Mouse (Mus musculus): Measurements from ENCODE around the gene Cd151. TPM values are rescaled to one million over a fixed set of nuclear protein-coding genes. Genes with fewer than 3 reads are reported as not detected.

Gene Cd151
- total and polyA plus RNA-seq, 2 experiments = 51.9 to 103 TPM

DNA sequence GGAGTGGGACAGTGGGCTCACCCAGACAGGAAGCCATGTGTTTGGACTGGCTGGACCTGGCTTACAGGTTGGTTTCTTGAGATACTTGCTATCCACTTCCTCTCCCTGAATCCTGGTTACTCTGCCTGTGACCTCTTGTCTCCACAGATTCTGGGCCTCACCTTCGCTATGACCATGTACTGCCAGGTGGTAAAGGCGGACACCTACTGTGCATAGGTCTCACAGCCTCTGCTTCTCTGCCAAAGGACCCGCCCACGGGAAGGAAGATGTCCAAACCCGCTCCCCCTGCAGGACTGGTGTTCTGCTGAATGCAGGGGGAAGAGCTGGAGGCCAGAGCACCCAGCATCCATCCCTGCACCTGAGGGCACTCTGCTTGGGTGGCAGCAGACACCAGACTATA, 25.5 kb downstream of the Cd151 start:
- no peak overlapping the region for H3K4me3 ChIP-seq (ENCODE audit: insufficient read depth, low read depth, low read length)
- no peak for DNase-seq (ENCODE audit: extremely low read depth, low read depth, low spot score)
- H3K9ac ChIP-seq (ENCODE audit: low read depth, low read length) = no peak overlapping the region
- H3K79me2 ChIP-seq (ENCODE audit: control insufficient read depth, insufficient read depth, low read length) = no peaks in the 10 kb centered on the region
- no peaks in the 10 kb centered on the region for H3K27me3 ChIP-seq (ENCODE audit: control insufficient read depth, insufficient read depth, low read length)
- no peak overlapping the region for H3K27ac ChIP-seq (replicated peaks; ENCODE audit: insufficient read depth, low read depth, low read length)
- TF ChIP-seq CTCF (IDR thresholded peaks at IDR 0.05; ENCODE audit: low read depth, low read length) = no peak
- TF ChIP-seq POLR2A (IDR thresholded peaks at IDR 0.05; ENCODE audit: extremely low read depth, insufficient read depth, low read length) = no peak
- H3K36me3 ChIP-seq (ENCODE audit: control insufficient read depth, insufficient read depth, low read length) = peaks cover 19% of the 10 kb centered on the region; the same call in 1 of the 2 replicates
- H3K4me1 ChIP-seq (ENCODE audit: control insufficient read depth, insufficient read depth, low read length) = no peaks in the 10 kb centered on the region
- 81% methylated on average over 5 of the region's 5 CpGs for WGBS

DNA sequence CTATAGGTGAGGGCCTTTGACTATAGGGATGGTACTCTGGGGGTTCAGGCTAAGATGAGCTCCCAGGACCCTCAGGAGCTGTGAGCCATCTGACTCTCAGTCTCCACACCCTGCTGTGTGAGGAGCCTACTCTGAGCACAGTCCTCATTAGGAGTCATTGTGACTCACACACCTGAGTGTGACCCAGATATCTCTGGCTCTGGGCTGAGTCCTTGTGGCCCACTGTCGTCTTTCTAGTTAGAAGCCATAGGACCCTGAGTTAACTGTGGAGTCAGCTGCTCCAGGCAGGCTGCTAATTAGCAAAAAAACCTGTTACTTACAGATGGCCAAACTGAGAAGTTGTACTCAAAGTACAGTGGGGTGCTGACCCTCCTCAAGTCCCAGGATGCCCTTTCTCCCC, 26.5 kb downstream of the Cd151 start:
- 81% methylated on average over 1 of the region's 1 CpGs for WGBS

GRCm38 (mm10) chr7:141495379-141495778, 28.2 kb downstream of the Cd151 start:
- Histone ChIP-seq H3K4me1 (ENCODE audit: control insufficient read depth, insufficient read depth, low read length) (no peaks in the 10 kb centered on the region), H3K36me3 (ENCODE audit: control insufficient read depth, insufficient read depth, low read length) (peaks cover 13% of the 10 kb centered on the region; the same call in 1 of the 2 replicates), H3K27me3 (ENCODE audit: control insufficient read depth, insufficient read depth, low read length) (no peaks in the 10 kb centered on the region), H3K4me3 (ENCODE audit: insufficient read depth, low read depth, low read length) (no peak overlapping the region), H3K27ac (replicated peaks; ENCODE audit: insufficient read depth, low read depth, low read length) (no peak overlapping the region), H3K79me2 (ENCODE audit: control insufficient read depth, insufficient read depth, low read length) (no peaks in the 10 kb centered on the region), H3K9ac (ENCODE audit: low read depth, low read length) (no peak overlapping the region)
- TF ChIP-seq CTCF (IDR thresholded peaks at IDR 0.05; ENCODE audit: low read depth, low read length) (no peak), POLR2A (IDR thresholded peaks at IDR 0.05; ENCODE audit: extremely low read depth, insufficient read depth, low read length) (no peak)
- no peak for DNase-seq (ENCODE audit: extremely low read depth, low read depth, low spot score)
- WGBS = 71% methylated on average over 2 of the region's 2 CpGs

More for the DNA sequence above, 26.5 kb downstream of the Cd151 start:
- Histone ChIP-seq H3K4me3 (ENCODE audit: insufficient read depth, low read depth, low read length) (no peak overlapping the region), H3K27ac (replicated peaks; ENCODE audit: insufficient read depth, low read depth, low read length) (no peak overlapping the region), H3K4me1 (ENCODE audit: control insufficient read depth, insufficient read depth, low read length) (no peaks in the 10 kb centered on the region), H3K9ac (ENCODE audit: low read depth, low read length) (no peak overlapping the region), H3K36me3 (ENCODE audit: control insufficient read depth, insufficient read depth, low read length) (peaks cover 19% of the 10 kb centered on the region; the same call in 1 of the 2 replicates), H3K27me3 (ENCODE audit: control insufficient read depth, insufficient read depth, low read length) (no peaks in the 10 kb centered on the region), H3K79me2 (ENCODE audit: control insufficient read depth, insufficient read depth, low read length) (no peaks in the 10 kb centered on the region)
- DNase-seq (ENCODE audit: extremely low read depth, low read depth, low spot score) = no peak
- TF ChIP-seq POLR2A (IDR thresholded peaks at IDR 0.05; ENCODE audit: extremely low read depth, insufficient read depth, low read length) = no peak
- no peak for TF ChIP-seq CTCF (IDR thresholded peaks at IDR 0.05; ENCODE audit: low read depth, low read length)

DNA sequence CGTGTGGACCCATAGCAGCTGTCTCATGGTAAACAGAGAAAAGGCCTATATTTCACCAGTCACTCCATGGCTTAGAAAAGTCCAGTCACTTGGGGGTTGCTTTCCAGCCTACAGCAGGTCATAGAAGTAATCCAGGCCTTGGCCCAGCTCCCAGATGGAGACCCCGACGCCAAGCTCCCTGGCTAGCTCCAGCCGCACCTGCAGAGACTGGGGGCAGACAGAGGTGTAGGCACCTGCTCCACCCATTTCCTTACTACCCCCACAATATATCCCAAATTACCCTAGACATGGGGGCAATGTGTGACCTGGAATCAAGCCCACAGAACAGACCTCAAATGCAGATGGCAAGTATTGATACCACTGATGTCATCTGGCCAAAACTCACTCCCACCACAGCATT, 28.7 kb downstream of the Cd151 start:
- TF ChIP-seq CTCF (IDR thresholded peaks at IDR 0.05; ENCODE audit: low read depth, low read length) (no peak), POLR2A (IDR thresholded peaks at IDR 0.05; ENCODE audit: extremely low read depth, insufficient read depth, low read length) (no peak)
- H3K36me3 ChIP-seq (ENCODE audit: control insufficient read depth, insufficient read depth, low read length) = peaks cover 11% of the 10 kb centered on the region; the same call in 1 of the 2 replicates
- no peaks in the 10 kb centered on the region for H3K4me1 ChIP-seq (ENCODE audit: control insufficient read depth, insufficient read depth, low read length)
- no peak overlapping the region for H3K27ac ChIP-seq (replicated peaks; ENCODE audit: insufficient read depth, low read depth, low read length)
- no peak overlapping the region for H3K9ac ChIP-seq (ENCODE audit: low read depth, low read length)
- H3K27me3 ChIP-seq (ENCODE audit: control insufficient read depth, insufficient read depth, low read length) = no peaks in the 10 kb centered on the region
- H3K79me2 ChIP-seq (ENCODE audit: control insufficient read depth, insufficient read depth, low read length) = no peaks in the 10 kb centered on the region
- 90% methylated on average over 4 of the region's 4 CpGs for WGBS
- no peak for DNase-seq (ENCODE audit: extremely low read depth, low read depth, low spot score)
- no peak overlapping the region for H3K4me3 ChIP-seq (ENCODE audit: insufficient read depth, low read depth, low read length)

DNA sequence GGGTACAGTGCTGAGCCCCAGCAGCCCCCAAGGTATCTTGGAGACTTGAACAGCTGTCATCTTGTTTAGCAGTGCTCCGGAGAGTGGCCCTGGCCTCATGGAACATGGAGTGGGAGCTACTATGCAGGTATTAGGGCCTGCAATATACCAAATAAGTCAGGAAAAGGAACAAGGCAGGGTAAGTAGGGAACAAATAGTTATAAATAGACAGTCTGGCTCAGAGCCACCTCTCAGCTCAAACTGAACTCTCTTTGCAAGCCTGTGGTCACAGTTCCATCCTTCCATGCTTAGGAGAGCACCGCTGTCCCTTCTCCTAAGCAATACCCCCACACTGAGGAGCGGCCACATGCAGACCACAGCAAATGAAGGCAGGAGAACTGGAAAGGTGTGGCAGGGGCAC, 30.4 kb downstream of the Cd151 start:
- H3K27ac ChIP-seq (replicated peaks; ENCODE audit: insufficient read depth, low read depth, low read length) = no peak overlapping the region
- H3K4me1 ChIP-seq (ENCODE audit: control insufficient read depth, insufficient read depth, low read length) = no peaks in the 10 kb centered on the region
- peaks cover 8% of the 10 kb centered on the region; the same call in 1 of the 2 replicates for H3K36me3 ChIP-seq (ENCODE audit: control insufficient read depth, insufficient read depth, low read length)
- H3K27me3 ChIP-seq (ENCODE audit: control insufficient read depth, insufficient read depth, low read length) = no peaks in the 10 kb centered on the region
- DNase-seq (ENCODE audit: extremely low read depth, low read depth, low spot score) = no peak
- no peak for TF ChIP-seq CTCF (IDR thresholded peaks at IDR 0.05; ENCODE audit: low read depth, low read length)
- TF ChIP-seq POLR2A (IDR thresholded peaks at IDR 0.05; ENCODE audit: extremely low read depth, insufficient read depth, low read length) = no peak
- WGBS = 88% methylated on average over 3 of the region's 3 CpGs
- H3K9ac ChIP-seq (ENCODE audit: low read depth, low read length) = no peak overlapping the region
- H3K4me3 ChIP-seq (ENCODE audit: insufficient read depth, low read depth, low read length) = no peak overlapping the region
- no peaks in the 10 kb centered on the region for H3K79me2 ChIP-seq (ENCODE audit: control insufficient read depth, insufficient read depth, low read length)

DNA sequence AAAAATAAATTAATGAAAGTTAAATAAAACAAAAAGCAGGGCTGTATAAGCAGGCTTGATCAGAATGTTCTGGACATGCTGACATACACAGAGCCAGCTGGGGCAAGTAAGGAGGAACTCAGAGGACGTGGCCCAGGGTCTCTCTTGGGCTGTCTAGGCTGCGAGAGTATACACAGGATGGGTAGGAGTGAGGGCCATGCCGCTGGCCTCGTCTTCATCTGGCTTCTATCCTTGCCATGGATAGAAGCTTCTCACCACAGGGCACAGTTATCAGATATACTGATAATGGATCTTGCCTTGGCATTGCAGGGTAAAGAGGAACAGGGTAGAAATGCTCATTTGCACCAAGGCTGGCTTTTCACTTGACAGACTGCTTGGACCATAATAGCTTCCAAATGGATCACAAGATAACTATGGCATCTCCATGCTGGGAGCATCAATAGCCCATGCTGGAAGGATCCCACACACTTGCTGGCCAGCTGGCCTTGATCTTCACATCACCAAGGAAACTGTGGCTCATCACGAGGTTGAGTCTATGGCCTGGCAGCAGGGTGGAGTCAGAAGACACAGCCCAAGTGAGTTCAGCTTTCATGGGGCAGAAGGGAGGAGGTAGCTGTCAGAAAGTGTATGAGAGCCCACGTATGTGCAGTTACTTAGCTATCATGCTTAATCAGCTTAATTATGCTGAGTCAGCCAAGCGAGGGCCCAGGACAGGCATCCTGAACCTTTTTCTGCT, 34.8 kb downstream of the Cd151 start:
- no peaks in the 10 kb centered on the region for H3K4me1 ChIP-seq (ENCODE audit: control insufficient read depth, insufficient read depth, low read length)
- no peak overlapping the region for H3K27ac ChIP-seq (replicated peaks; ENCODE audit: insufficient read depth, low read depth, low read length)

More for the DNA sequence above, 34.8 kb downstream of the Cd151 start:
- WGBS = 94% methylated on average over 7 of the region's 7 CpGs
- Histone ChIP-seq H3K9ac (ENCODE audit: low read depth, low read length) (no peak overlapping the region), H3K4me3 (ENCODE audit: insufficient read depth, low read depth, low read length) (no peak overlapping the region), H3K27me3 (ENCODE audit: control insufficient read depth, insufficient read depth, low read length) (no peaks in the 10 kb centered on the region), H3K79me2 (ENCODE audit: control insufficient read depth, insufficient read depth, low read length) (no peaks in the 10 kb centered on the region), H3K36me3 (ENCODE audit: control insufficient read depth, insufficient read depth, low read length) (peaks cover 2% of the 10 kb centered on the region; the same call in 1 of the 2 replicates)
- no peak for DNase-seq (ENCODE audit: extremely low read depth, low read depth, low spot score)
- TF ChIP-seq CTCF (IDR thresholded peaks at IDR 0.05; ENCODE audit: low read depth, low read length) = no peak
- TF ChIP-seq POLR2A (IDR thresholded peaks at IDR 0.05; ENCODE audit: extremely low read depth, insufficient read depth, low read length) = no peak
